Mouse (Mus musculus) midbrain, embryonic 12.5 days (tissue): Measurements from ENCODE around the gene Glyctk. TPM values are rescaled to one million over a fixed set of nuclear protein-coding genes. Genes with fewer than 3 reads are reported as not detected.

Source experiments
- ATAC-seq: fragments of 200-750 bp; cut with Nextera tagmentation; 2 replicates; pipeline ENCODE4 v1.8.0; 2017; ENCODE audit warnings: low read depth, moderate TSS enrichment, moderate library complexity; ENCODE audit not compliant: low FRiP score
- H3K27ac ChIP-seq: fragments of 300-500 bp; sonication (generic); replicated peaks from 2 replicates; pipeline ENCODE4 v1.5.1; 2016; ENCODE audit warnings: mild to moderate bottlenecking
- H3K27me3 ChIP-seq: fragments of 300-500 bp; sonication (generic); 2 replicates; pipeline ENCODE4 v1.6.1; 2016; ENCODE audit warnings: mild to moderate bottlenecking
- H3K36me3 ChIP-seq: fragments of 300-500 bp; sonication (generic); 2 replicates; pipeline ENCODE4 v1.6.1; 2016
- H3K4me1 ChIP-seq: fragments of 300-500 bp; sonication (generic); 2 replicates; pipeline ENCODE4 v1.6.1; 2016
- H3K4me2 ChIP-seq: fragments of 300-500 bp; sonication (generic); replicated peaks from 2 replicates; pipeline ENCODE4 v1.6.1; 2016; ENCODE audit warnings: mild to moderate bottlenecking, moderate library complexity
- H3K4me3 ChIP-seq: fragments of 300-500 bp; sonication (generic); 2 replicates; pipeline ENCODE4 v1.5.1; 2016; ENCODE audit warnings: mild to moderate bottlenecking
- H3K9ac ChIP-seq: fragments of 300-500 bp; sonication (generic); replicated peaks from 2 replicates; pipeline ENCODE4 v1.6.1; 2016; ENCODE audit warnings: mild to moderate bottlenecking, moderate library complexity
- H3K9me3 ChIP-seq: fragments of 300-500 bp; sonication (generic); 2 replicates; pipeline ENCODE4 v1.6.1; 2016; ENCODE audit warnings: mild to moderate bottlenecking
- WGBS: fragments of 180-500 bp; shearing (Covaris S2); methylation state at CpG from one replicate; pipeline ENCODE4 v1.1.7; 2016; 5-methylcytosine and 5-hydroxymethylcytosine counted together
- polyA plus RNA-seq: library from polyadenylated mRNA; unstranded; fragments of >200 nt; fragmentation: Nextera tagmentation; extraction: Ambion mirVana; gene quantifications from 2 replicates; pipeline ENCODE4 v1.2.1, GENCODE M21; 2016

Gene Glyctk
- polyA plus RNA-seq, 1 experiment from 2014 or later = 11.0 TPM

GRCm38 (mm10) chr9:106159237-106159636 is 1.3 kb upstream of the Glyctk start:
- no peak overlapping the region for H3K4me3 ChIP-seq
- H3K36me3 ChIP-seq = peaks cover 1% of the 10 kb centered on the region
- peak overlapping the region; percentile 64 for H3K4me2 ChIP-seq
- H3K9ac ChIP-seq = no peak overlapping the region
- no peak for ATAC-seq
- peaks cover 31% of the 10 kb centered on the region for H3K4me1 ChIP-seq
- WGBS = 82% methylated on average over 9 of the region's 9 CpGs
- no peaks in the 10 kb centered on the region for H3K27me3 ChIP-seq
- H3K27ac ChIP-seq = no peak overlapping the region
- no peaks in the 10 kb centered on the region for H3K9me3 ChIP-seq

- H3K4me3 ChIP-seq = no peak overlapping the region
- 85% methylated on average over 10 of the region's 10 CpGs for WGBS
- peaks cover 33% of the 10 kb centered on the region for H3K4me1 ChIP-seq
- H3K27me3 ChIP-seq = no peaks in the 10 kb centered on the region
- ATAC-seq = no peak
- H3K9ac ChIP-seq = no peak overlapping the region
- no peak overlapping the region for H3K27ac ChIP-seq
- no peak overlapping the region for H3K4me2 ChIP-seq
- H3K36me3 ChIP-seq = peaks cover 18% of the 10 kb centered on the region
- H3K9me3 ChIP-seq = no peaks in the 10 kb centered on the region
Observed at GRCm38 (mm10) chr9:106157623-106157925, 364 bp downstream of the Glyctk start.

GRCm38 (mm10) chr9:106156921-106157622 is 866 bp downstream of the Glyctk start:
- no peak overlapping the region for H3K9ac ChIP-seq
- H3K4me2 ChIP-seq = no peak overlapping the region
- no peak for ATAC-seq

GRCm38 (mm10) chr9:106156419-106156818 is 1.5 kb downstream of the Glyctk start:
- Histone ChIP-seq H3K27me3 (no peaks in the 10 kb centered on the region), H3K4me1 (peaks cover 40% of the 10 kb centered on the region), H3K9me3 (no peaks in the 10 kb centered on the region), H3K27ac (peak overlapping the region; percentile 72), H3K4me3 (no peak overlapping the region), H3K36me3 (peaks cover 26% of the 10 kb centered on the region), H3K9ac (no peak overlapping the region), H3K4me2 (no peak overlapping the region)
- 58% methylated on average over 5 of the region's 5 CpGs for WGBS
- peak; percentile 60 for ATAC-seq

More at GRCm38 (mm10) chr9:106156921-106157622, 866 bp downstream of the Glyctk start:
- H3K36me3 ChIP-seq = peaks cover 23% of the 10 kb centered on the region
- H3K9me3 ChIP-seq = no peaks in the 10 kb centered on the region
- peaks cover 38% of the 10 kb centered on the region for H3K4me1 ChIP-seq
- whole genome bisulfite sequencing = 80% methylated on average over 21 of the region's 21 CpGs
- H3K4me3 ChIP-seq = no peak overlapping the region
- no peaks in the 10 kb centered on the region for H3K27me3 ChIP-seq
- H3K27ac ChIP-seq = no peak overlapping the region

GRCm38 (mm10) chr9:106154106-106154505 is 3.8 kb downstream of the Glyctk start:
- Histone ChIP-seq H3K4me2 (no peak overlapping the region), H3K27ac (peak overlapping the region; percentile 72), H3K4me1 (peaks cover 50% of the 10 kb centered on the region), H3K27me3 (no peaks in the 10 kb centered on the region), H3K9me3 (no peaks in the 10 kb centered on the region), H3K4me3 (no peak overlapping the region), H3K36me3 (peaks cover 31% of the 10 kb centered on the region), H3K9ac (no peak overlapping the region)
- no peak for ATAC-seq
- WGBS = 87% methylated on average over 9 of the region's 9 CpGs

- H3K27me3 ChIP-seq = no peaks in the 10 kb centered on the region; the same call in 1 of the 2 replicates
Observed at GRCm38 (mm10) chr9:106149399-106149754, 8.6 kb downstream of the Glyctk start.

GRCm38 (mm10) chr9:106148541-106149398 is 9.2 kb downstream of the Glyctk start:
- H3K4me3 ChIP-seq = peak overlapping the region; percentile 85
- H3K27ac ChIP-seq = peak overlapping the region; percentile 95
- peak overlapping the region; percentile 78 for H3K4me2 ChIP-seq
- peak; percentile 83 for ATAC-seq
- H3K27me3 ChIP-seq = no peaks in the 10 kb centered on the region; the same call in 1 of the 2 replicates
- peaks cover 25% of the 10 kb centered on the region for H3K36me3 ChIP-seq
- peaks cover 45% of the 10 kb centered on the region for H3K4me1 ChIP-seq
- H3K9me3 ChIP-seq = no peaks in the 10 kb centered on the region
- peak overlapping the region; percentile 97 for H3K9ac ChIP-seq
- under 1% methylated on average over 36 of the region's 36 CpGs for WGBS

More at GRCm38 (mm10) chr9:106149399-106149754, 8.6 kb downstream of the Glyctk start:
- H3K4me3 ChIP-seq = peak overlapping the region; percentile 85
- H3K4me1 ChIP-seq = peaks cover 44% of the 10 kb centered on the region
- H3K4me2 ChIP-seq = peak overlapping the region; percentile 78
- H3K27ac ChIP-seq = peak overlapping the region; percentile 95
- peaks cover 31% of the 10 kb centered on the region for H3K36me3 ChIP-seq
- ATAC-seq = no peak
- no peaks in the 10 kb centered on the region for H3K9me3 ChIP-seq
- peak overlapping the region; percentile 97 for H3K9ac ChIP-seq
- WGBS = 10% methylated on average over 10 of the region's 10 CpGs

GRCm38 (mm10) chr9:106147851-106148431 is 10.0 kb downstream of the Glyctk start:
- Histone ChIP-seq H3K27me3 (no peaks in the 10 kb centered on the region; the same call in 1 of the 2 replicates), H3K9ac (peak overlapping the region; percentile 97), H3K4me2 (peak overlapping the region; percentile 78), H3K27ac (peak overlapping the region; percentile 95), H3K4me3 (peak overlapping the region; percentile 85), H3K4me1 (peaks cover 47% of the 10 kb centered on the region), H3K9me3 (no peaks in the 10 kb centered on the region), H3K36me3 (peaks cover 17% of the 10 kb centered on the region)
- peak; percentile 73 for ATAC-seq
- 2% methylated on average over 9 of the region's 10 CpGs for WGBS

GRCm38 (mm10) chr9:106147281-106147680 is 10.7 kb downstream of the Glyctk start:
- peak overlapping the region; percentile 85 for H3K4me3 ChIP-seq
- H3K9me3 ChIP-seq = no peaks in the 10 kb centered on the region
- H3K4me1 ChIP-seq = peaks cover 43% of the 10 kb centered on the region
- peak overlapping the region; percentile 78 for H3K4me2 ChIP-seq
- peaks cover 10% of the 10 kb centered on the region for H3K36me3 ChIP-seq
- ATAC-seq = no peak
- H3K27me3 ChIP-seq = no peaks in the 10 kb centered on the region; the same call in 1 of the 2 replicates
- 39% methylated on average over 5 of the region's 5 CpGs for WGBS
- peak overlapping the region; percentile 95 for H3K27ac ChIP-seq
- peak overlapping the region; percentile 97 for H3K9ac ChIP-seq

- H3K4me2 ChIP-seq = no peak overlapping the region
- H3K4me1 ChIP-seq = peaks cover 46% of the 10 kb centered on the region
- WGBS = 88% methylated on average over 2 of the region's 2 CpGs
- H3K9ac ChIP-seq = no peak overlapping the region
- H3K9me3 ChIP-seq = no peaks in the 10 kb centered on the region
- no peaks in the 10 kb centered on the region for H3K36me3 ChIP-seq
- H3K4me3 ChIP-seq = no peak overlapping the region
- no peak overlapping the region for H3K27ac ChIP-seq
- ATAC-seq = no peak
- no peaks in the 10 kb centered on the region; the same call in 1 of the 2 replicates for H3K27me3 ChIP-seq
Observed at GRCm38 (mm10) chr9:106145582-106145981, 12.4 kb downstream of the Glyctk start.

- Histone ChIP-seq H3K27me3 (no peaks in the 10 kb centered on the region; the same call in 1 of the 2 replicates), H3K9ac (no peak overlapping the region), H3K4me1 (peaks cover 45% of the 10 kb centered on the region), H3K27ac (no peak overlapping the region), H3K36me3 (no peaks in the 10 kb centered on the region), H3K9me3 (no peaks in the 10 kb centered on the region), H3K4me3 (no peak overlapping the region), H3K4me2 (no peak overlapping the region)
- ATAC-seq = no peak
- WGBS = 85% methylated on average over 7 of the region's 7 CpGs
Observed at GRCm38 (mm10) chr9:106144176-106144575, 13.8 kb downstream of the Glyctk start.

- Histone ChIP-seq H3K9me3 (no peaks in the 10 kb centered on the region), H3K27ac (peak overlapping the region; percentile 35), H3K4me1 (peaks cover 38% of the 10 kb centered on the region), H3K9ac (no peak overlapping the region), H3K27me3 (no peaks in the 10 kb centered on the region; the same call in 1 of the 2 replicates), H3K36me3 (no peaks in the 10 kb centered on the region), H3K4me2 (no peak overlapping the region), H3K4me3 (no peak overlapping the region)
- peak; percentile 48; the same call in 1 of the 2 replicates for ATAC-seq
- WGBS = 76% methylated on average over 12 of the region's 12 CpGs
Observed at GRCm38 (mm10) chr9:106141955-106142354, 16.0 kb downstream of the Glyctk start.
